In the genomic region with DNA sequence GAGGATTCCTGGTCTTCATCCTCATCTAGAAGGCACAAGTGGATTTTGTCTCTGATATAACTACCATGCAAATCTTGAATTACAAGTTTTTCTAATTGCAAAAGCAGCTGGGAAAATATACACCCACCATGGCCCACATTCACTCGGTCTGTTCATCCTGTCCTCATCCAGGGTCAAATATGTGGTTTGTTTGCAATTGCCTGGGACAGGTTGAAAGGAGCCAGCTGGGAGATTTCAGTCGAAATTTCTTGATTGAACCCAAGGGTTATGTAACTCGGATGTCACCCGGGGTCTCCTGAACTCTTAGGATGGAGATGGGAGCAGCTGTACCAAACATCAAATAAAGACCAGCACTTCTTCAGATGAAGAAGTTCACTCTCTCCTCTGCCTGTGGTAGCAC, we compare ENCODE assay signal across 26 mouse cellular contexts. TPM values are rescaled to one million over a fixed set of nuclear protein-coding genes. Genes with fewer than 3 reads are reported as not detected.
DNase-seq lines count a peak whose midpoint lies in the region; ATAC-seq lines count a peak whose summit lies in the region.
"Had no signal": no experiment of that assay in that cellular context is flagged by ENCODE, and none has a peak within 500 bp of the region (broad histone marks: within the 10 kb centered on the region; RNA-seq: fewer than 3 reads in every experiment).

No protein-coding gene starts in this region.

- DNase-seq in heart, adult 11 months, result peak; percentile 95
- no peak for DNase-seq in heart, postnatal 36 days
- peak; percentile 20 to 46 for DNase-seq in heart, postnatal 14 days
- peak; percentile 13 to 42 for DNase-seq in lung, adult 18-20 months
- no peak for DNase-seq in lung, postnatal 4 days
- peak; percentile 54 for DNase-seq in lung, postnatal 25 days (ENCODE audit: low spot score)
- no peak for DNase-seq in cerebellum, adult 9-10 months
- DNase-seq: adrenal gland, adult 8-10 months; adrenal gland, postnatal 25 days; cerebellum, adult 11-12 months; cerebellum, adult 8-10 months; cerebellum, postnatal 14 days; forebrain, postnatal 0 days; gastrocnemius, adult 2 months; gastrocnemius, postnatal 14 days had no signal

- H3K9ac ChIP-seq in heart, embryonic 12.5 days, result no peak overlapping the region
- H3K9ac ChIP-seq: forebrain, postnatal 0 days; heart, embryonic 15.5 days; hindbrain, embryonic 14.5 days had no signal

- no peak overlapping the region for H3K4me2 ChIP-seq in heart, embryonic 12.5 days
- H3K4me2 ChIP-seq: heart, embryonic 11.5 days; heart, embryonic 15.5 days; hindbrain, embryonic 14.5 days had no signal

- H3K27ac ChIP-seq in heart, embryonic 12.5 days (ENCODE audit: poor library complexity, severe bottlenecking), result no peak overlapping the region
- H3K27ac ChIP-seq: forebrain, embryonic 10.5 days; gastrocnemius, adult 2 months; heart, embryonic 15.5 days; hindbrain, embryonic 14.5 days; hindbrain, postnatal 0 days had no signal

- H3K36me3 ChIP-seq in heart, embryonic 12.5 days, result no peaks in the 10 kb centered on the region
- H3K36me3 ChIP-seq: forebrain, embryonic 10.5 days; heart, embryonic 15.5 days had no signal

- H3K27me3 ChIP-seq in heart, embryonic 12.5 days (replicated peaks), result no peaks in the 10 kb centered on the region
- H3K27me3 ChIP-seq: heart, embryonic 15.5 days had no signal

- WGBS in heart, embryonic 12.5 days, result 67% methylated on average over 4 of the region's 4 CpGs

- intact Hi-C loops in heart, postnatal 36 days (cut with DNase I), result no loop called here
- intact Hi-C loops in heart, postnatal 14 days (cut with DNase I), result no loop called here

- 0 out of 2 replicates have a peak, but pooled peaks cover 3% of the 10 kb centered on the region for H3K9me3 ChIP-seq in heart, embryonic 12.5 days (replicated peaks)
- H3K9me3 ChIP-seq: forebrain, embryonic 10.5 days; heart, embryonic 15.5 days had no signal

- no peak overlapping the region for H3K4me3 ChIP-seq in heart, embryonic 12.5 days
- H3K4me3 ChIP-seq: forebrain, embryonic 10.5 days; gastrocnemius, adult 2 months; heart, embryonic 15.5 days had no signal

- no peak for ATAC-seq in heart, embryonic 12.5 days (ENCODE audit: insufficient number of reproducible peaks, low FRiP score)
- ATAC-seq: activated CD4-positive, CD25-positive, alpha-beta regulatory T cell, adult 4 months; forebrain, embryonic 14.5 days; forebrain, postnatal 0 days; hindbrain, postnatal 0 days; inflammation-experienced regulatory T-cells, adult 6 months had no signal

- peaks cover 9% of the 10 kb centered on the region for H3K4me1 ChIP-seq in heart, embryonic 12.5 days (replicated peaks)
- H3K4me1 ChIP-seq: forebrain, embryonic 10.5 days had no signal

RNA-seq across cellular contexts. Expression of a gene that starts 46.5 kb away (rescaled TPM):
- total RNA-seq in heart, postnatal 36 days (2021), result under 1 TPM; 0.27 to 0.28 TPM
- total RNA-seq in heart, postnatal 14 days (2021), result 1 to 10 TPM in 1 of 2 experiments, under 1 TPM in 1; 0.90 to 1.4 TPM
- polyA plus RNA-seq in heart, embryonic 12.5 days (2016; fragmentation: Nextera tagmentation; extraction: Ambion mirVana), result 0.13 and 0.17 TPM in 2 replicates
- total RNA-seq: adrenal gland, adult 8-10 months; adrenal gland, postnatal 25 days; ES-E14; gastrocnemius, adult 2 months had no signal
- polyA plus RNA-seq: activated CD4-positive, CD25-positive, alpha-beta regulatory T cell, adult 4 months; forebrain, embryonic 10.5 days; frontal cortex, adult 2 months; heart, embryonic 11.5 days; inflammation-experienced regulatory T-cells, adult 6 months had no signal

RNA-seq across cellular contexts. Expression of a gene that starts 50.1 kb away (rescaled TPM):
- 100 to 1,000 TPM in 1 of 2 experiments, 10 to 100 TPM in 1; 97.5 to 103 TPM for total RNA-seq in heart, postnatal 36 days (2021)
- total RNA-seq in heart, postnatal 14 days (2021), result 10 to 100 TPM; 78.5 to 84.3 TPM
- polyA plus RNA-seq in heart, embryonic 12.5 days (2016; fragmentation: Nextera tagmentation; extraction: Ambion mirVana), result 26.0 and 26.8 TPM in 2 replicates

Comparison
In these comparisons a context has a peak if more than half of its experiments do, and no peak if none do; other contexts are left out.
1. DNase-seq: peak in heart, adult 11 months (single experiment), heart, postnatal 14 days (2 of 2), lung, adult 18-20 months (2 of 2) and lung, postnatal 25 days (single experiment); none in heart, postnatal 36 days (0 of 2), lung, postnatal 4 days (0 of 2) and cerebellum, adult 9-10 months (single experiment).